In genomic region chr16:91932082-91932690, GRCm38 (mm10) we compare ENCODE assay signal across 7 mouse cellular contexts.
DNase-seq lines count a peak whose midpoint lies in the region; ATAC-seq and TF ChIP-seq lines count a peak whose summit lies in the region.

No protein-coding gene starts in this region.

- no peak overlapping the region for H3K9ac ChIP-seq in lung, postnatal 0 days (replicated peaks; ENCODE audit: low read depth)
- no peak overlapping the region; the same call in 1 of the 2 replicates for H3K9ac ChIP-seq in forebrain, embryonic 14.5 days (ENCODE audit: low read length)
- H3K9ac ChIP-seq in limb, embryonic 14.5 days (ENCODE audit: low read depth, low read length, severe bottlenecking) = no peak overlapping the region
- no peak overlapping the region for H3K9ac ChIP-seq in stomach, embryonic 15.5 days

- no peaks in the 10 kb centered on the region for H3K27me3 ChIP-seq in lung, postnatal 0 days (replicated peaks; ENCODE audit: insufficient read depth, low read length)
- H3K27me3 ChIP-seq in forebrain, embryonic 14.5 days (replicated peaks; ENCODE audit: control insufficient read depth, insufficient read depth, low read length) = no peaks in the 10 kb centered on the region
- no peaks in the 10 kb centered on the region for H3K27me3 ChIP-seq in limb, embryonic 14.5 days (ENCODE audit: control insufficient read depth, insufficient read depth, low read length)
- no peaks in the 10 kb centered on the region for H3K27me3 ChIP-seq in stomach, embryonic 15.5 days (replicated peaks)

- TF ChIP-seq POLR2A in lung, adult 2 months (IDR thresholded peaks at IDR 0.05; ENCODE audit: borderline replicate concordance, extremely low read depth, low read depth, low read length) = no peak
- no peak for TF ChIP-seq POLR2A in limb, embryonic 14.5 days (IDR thresholded peaks at IDR 0.05; ENCODE audit: borderline replicate concordance, extremely low read depth, insufficient read depth, insufficient read length)

- H3K27ac ChIP-seq in lung, postnatal 0 days (ENCODE audit: low read length) = no peak overlapping the region
- H3K27ac ChIP-seq in forebrain, embryonic 14.5 days (ENCODE audit: low read depth, low read length) = no peak overlapping the region
- H3K27ac ChIP-seq in limb, embryonic 14.5 days (replicated peaks; ENCODE audit: low read depth, low read length) = no peak overlapping the region
- H3K27ac ChIP-seq in stomach, embryonic 15.5 days = no peak overlapping the region

- H3K4me1 ChIP-seq in lung, postnatal 0 days (ENCODE audit: insufficient read depth, low read depth, low read length) = peaks cover 8% of the 10 kb centered on the region; the same call in 1 of the 2 replicates
- H3K4me1 ChIP-seq in lung, adult 2 months (ENCODE audit: control insufficient read depth, insufficient read depth, low read length) = no peaks in the 10 kb centered on the region
- peaks cover 6% of the 10 kb centered on the region; the same call in 1 of the 2 replicates for H3K4me1 ChIP-seq in forebrain, embryonic 14.5 days (ENCODE audit: control insufficient read depth, insufficient read depth, low read length)
- H3K4me1 ChIP-seq in limb, embryonic 14.5 days (ENCODE audit: control insufficient read depth, insufficient read depth, low read length) = peaks cover 9% of the 10 kb centered on the region
- H3K4me1 ChIP-seq in stomach, embryonic 15.5 days = peaks cover 9% of the 10 kb centered on the region; the same call in 1 of the 2 replicates

- TF ChIP-seq EP300 in lung, postnatal 0 days (IDR thresholded peaks at IDR 0.05) = no peak

- H3K9me3 ChIP-seq in lung, postnatal 0 days (ENCODE audit: low read length) = no peaks in the 10 kb centered on the region
- H3K9me3 ChIP-seq in forebrain, embryonic 14.5 days (replicated peaks; ENCODE audit: control insufficient read depth, low read length) = no peaks in the 10 kb centered on the region
- H3K9me3 ChIP-seq in limb, embryonic 14.5 days (ENCODE audit: control insufficient read depth, low read length) = no peaks in the 10 kb centered on the region
- no peaks in the 10 kb centered on the region for H3K9me3 ChIP-seq in stomach, embryonic 15.5 days

- peak overlapping the region; percentile 40 for H3K4me2 ChIP-seq in lung, postnatal 0 days (replicated peaks; ENCODE audit: low read depth, low read length)
- peak overlapping the region; percentile 53 for H3K4me2 ChIP-seq in forebrain, embryonic 14.5 days (ENCODE audit: low read length)
- peak overlapping the region; percentile 59 for H3K4me2 ChIP-seq in limb, embryonic 14.5 days (replicated peaks; ENCODE audit: low read depth, low read length, severe bottlenecking)
- peak overlapping the region; percentile 61 for H3K4me2 ChIP-seq in stomach, embryonic 15.5 days

- WGBS in lung, postnatal 0 days = 49% methylated on average over 8 of the region's 8 CpGs
- 46% methylated on average over 8 of the region's 8 CpGs for WGBS in lung, adult 2 months
- 57% methylated on average over 8 of the region's 8 CpGs for WGBS in forebrain, embryonic 14.5 days
- WGBS in limb, embryonic 14.5 days = 56% methylated on average over 8 of the region's 8 CpGs
- 50% methylated on average over 8 of the region's 8 CpGs for WGBS in stomach, embryonic 15.5 days

- peak; percentile 12 for ATAC-seq in lung, postnatal 0 days
- no peak for ATAC-seq in forebrain, embryonic 14.5 days
- no peak for ATAC-seq in limb, embryonic 14.5 days (ENCODE audit: low FRiP score, low read depth)
- no peak for ATAC-seq in stomach, embryonic 15.5 days (ENCODE audit: insufficient read depth, low FRiP score, low read depth)

- H3K36me3 ChIP-seq in lung, postnatal 0 days (ENCODE audit: insufficient read depth, low read length) = peaks cover 8% of the 10 kb centered on the region; the same call in 1 of the 2 replicates
- peaks cover 28% of the 10 kb centered on the region for H3K36me3 ChIP-seq in forebrain, embryonic 14.5 days (ENCODE audit: control insufficient read depth, insufficient read depth, low read length)
- peaks cover 30% of the 10 kb centered on the region for H3K36me3 ChIP-seq in limb, embryonic 14.5 days (ENCODE audit: control insufficient read depth, insufficient read depth, low read length)
- H3K36me3 ChIP-seq in stomach, embryonic 15.5 days = peaks cover 23% of the 10 kb centered on the region

- no peak; the same call in 1 of the 2 replicates for TF ChIP-seq CTCF in lung, postnatal 0 days (IDR thresholded peaks at IDR 0.05)
- no peak for TF ChIP-seq CTCF in lung, adult 2 months (IDR thresholded peaks at IDR 0.05; ENCODE audit: insufficient read depth, low read length)

- H3K4me3 ChIP-seq in lung, postnatal 0 days (ENCODE audit: low read depth, low read length) = peak overlapping the region; percentile 91; the same call in 1 of the 2 replicates
- H3K4me3 ChIP-seq in lung, adult 2 months (replicated peaks; ENCODE audit: extremely low read depth, low read depth, low read length) = no peak overlapping the region
- peak overlapping the region; percentile 92 for H3K4me3 ChIP-seq in forebrain, embryonic 14.5 days (ENCODE audit: low read depth, low read length)
- H3K4me3 ChIP-seq in limb, embryonic 14.5 days (replicated peaks; ENCODE audit: low read length) = peak overlapping the region; percentile 99
- peak overlapping the region; percentile 99 for H3K4me3 ChIP-seq in stomach, embryonic 15.5 days (replicated peaks)

- DNase-seq in lung, postnatal 0 days (ENCODE audit: low spot score) = no peak
- DNase-seq in lung, adult 2 months = no peak
- no peak for DNase-seq in forebrain, embryonic 14.5 days (ENCODE audit: low spot score)
- no peak for DNase-seq in limb, embryonic 14.5 days (ENCODE audit: low spot score)
- no peak for DNase-seq in MN1 (ENCODE audit: low spot score)
- DNase-seq in cerebellum, adult 9-11 months = no peak
